Mouse (Mus musculus): Measurements from ENCODE around the gene 6430571L13Rik.
"Not testable (repeated sequence)": the region's sequence is repeated elsewhere in the genome, so short reads cannot be mapped to it uniquely, and the experiment has no call there.

The 6430571L13Rik gene

DNA sequence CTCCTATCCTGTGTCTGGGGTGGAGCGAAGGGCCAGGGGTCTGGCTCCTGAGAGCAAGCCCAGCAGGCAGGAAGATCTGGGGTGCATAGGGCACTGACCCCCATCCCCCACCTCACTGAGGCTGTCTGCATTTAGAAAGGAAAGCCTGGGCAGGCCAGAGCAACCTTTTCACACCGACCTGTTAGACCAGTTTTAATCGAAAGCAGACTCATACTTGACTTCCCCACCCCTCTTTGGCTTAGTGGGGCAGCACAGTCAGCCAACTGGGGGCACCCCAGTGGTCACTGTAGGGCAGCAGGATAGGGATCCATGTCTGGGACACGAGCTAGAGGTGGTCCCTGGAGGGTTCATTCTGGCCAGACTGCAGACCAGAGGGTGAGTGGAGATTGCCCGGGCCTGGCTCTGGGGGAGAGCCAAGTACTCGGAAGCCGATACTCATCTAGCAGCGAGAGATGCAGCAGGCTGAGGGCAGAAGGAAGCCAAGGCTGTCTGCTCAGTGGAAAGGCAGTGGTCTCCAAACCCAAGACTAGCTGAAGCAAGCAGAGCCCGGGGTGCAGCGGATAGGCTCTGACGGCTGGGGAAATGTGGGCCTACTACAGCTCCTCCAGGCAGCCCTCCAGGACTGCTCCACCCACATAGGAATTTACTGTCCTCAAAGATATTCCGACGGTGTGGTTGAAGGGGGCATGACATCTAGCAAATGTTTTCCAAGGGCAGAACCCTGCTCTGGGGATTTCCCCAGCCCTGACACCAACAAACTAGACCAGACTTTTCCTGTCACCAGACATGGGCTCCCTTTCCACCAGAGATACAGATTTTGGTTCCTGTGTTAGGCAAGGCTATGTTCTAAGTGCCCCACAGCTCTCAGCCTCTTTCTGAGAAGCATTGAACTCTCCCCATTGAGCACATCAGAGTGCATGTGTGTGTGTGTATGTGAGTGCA lies 34.5 kb upstream of the 6430571L13Rik start:
- CTCF ChIA-PET, result no interaction called here

DNA sequence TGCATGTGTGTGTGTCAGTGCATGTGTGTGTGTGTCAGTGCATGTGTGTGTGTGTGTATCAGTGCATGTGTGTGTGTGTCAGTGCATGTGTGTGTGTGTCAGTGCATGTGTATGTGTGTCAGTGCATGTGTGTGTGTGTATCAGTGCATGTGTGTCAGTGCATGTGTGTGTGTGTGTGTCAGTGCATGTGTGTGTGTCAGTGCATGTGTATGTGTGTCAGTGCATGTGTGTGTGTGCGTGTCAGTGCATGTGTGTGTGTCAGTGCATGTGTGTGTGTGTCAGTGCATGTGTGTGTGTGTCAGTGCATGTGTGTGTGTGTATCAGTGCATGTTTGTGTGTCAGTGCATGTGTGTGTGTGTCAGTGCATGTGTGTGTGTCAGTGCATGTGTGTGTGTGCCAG lies 33.7 kb upstream of the 6430571L13Rik start:
- CTCF ChIA-PET, result not testable (repeated sequence)

DNA sequence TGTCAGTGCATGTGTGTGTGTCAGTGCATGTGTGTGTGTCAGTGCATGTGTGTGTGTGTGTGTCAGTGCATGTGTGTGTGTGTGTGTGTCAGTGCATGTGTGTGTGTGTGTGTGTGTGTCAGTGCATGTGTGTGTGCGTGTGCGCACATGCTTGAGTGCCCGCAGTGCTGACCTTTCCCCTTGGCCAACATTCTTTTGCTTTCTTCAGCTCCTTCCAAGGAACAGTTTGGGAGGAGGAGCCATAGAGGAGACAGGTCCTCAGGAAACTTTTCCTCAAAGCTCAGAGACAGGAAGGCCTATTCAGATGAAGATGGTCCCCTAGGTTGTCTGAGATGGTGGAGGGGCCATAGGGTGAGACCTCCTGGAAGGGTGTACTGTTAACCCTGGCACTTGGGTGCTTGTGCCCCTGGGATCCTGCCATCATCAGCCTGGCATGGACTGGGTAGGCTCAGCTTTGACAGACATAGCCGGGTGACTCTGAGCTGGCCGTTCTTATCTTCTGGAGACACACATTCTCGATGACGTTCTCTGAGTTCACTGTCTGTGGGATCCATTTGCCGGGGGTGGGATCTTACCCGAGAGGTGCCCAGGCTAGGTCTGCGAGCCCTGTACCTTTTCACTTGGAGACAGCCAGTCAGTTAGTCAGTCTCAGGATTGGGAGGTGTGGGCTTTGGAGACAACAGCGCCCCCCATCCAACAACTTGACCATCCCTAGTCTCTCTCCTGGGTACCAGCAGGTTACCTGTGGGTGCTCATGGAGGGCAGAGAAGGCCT lies 33.1 kb upstream of the 6430571L13Rik start:
- CTCF ChIA-PET, result no interaction called here

DNA sequence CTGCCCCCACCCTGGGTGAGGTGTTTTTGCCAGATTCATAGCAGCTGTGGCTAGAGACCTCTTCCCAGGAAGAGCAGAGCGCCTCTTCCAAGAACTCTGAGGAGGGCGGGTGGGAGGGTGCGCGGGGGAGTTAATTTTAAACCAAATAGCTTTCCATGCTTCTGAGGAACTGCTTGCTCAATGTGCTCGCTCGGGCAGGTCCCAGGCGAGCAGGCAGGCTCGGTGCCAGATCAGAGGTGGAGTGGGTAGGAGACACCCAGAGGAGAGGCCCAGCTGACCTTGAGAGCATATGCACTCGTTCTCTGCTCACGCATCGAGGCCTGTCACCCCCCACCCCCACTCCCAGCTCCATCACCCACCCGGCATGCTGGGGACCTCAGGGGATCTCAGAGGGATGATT lies 32.5 kb upstream of the 6430571L13Rik start:
- CTCF ChIA-PET, result interaction anchor here (0.6 to 0.7 kb wide), 2 partner anchors 11 to 16 kb away, joined by 4 to 6 read pairs; no protein-coding TSS in a partner anchor

DNA sequence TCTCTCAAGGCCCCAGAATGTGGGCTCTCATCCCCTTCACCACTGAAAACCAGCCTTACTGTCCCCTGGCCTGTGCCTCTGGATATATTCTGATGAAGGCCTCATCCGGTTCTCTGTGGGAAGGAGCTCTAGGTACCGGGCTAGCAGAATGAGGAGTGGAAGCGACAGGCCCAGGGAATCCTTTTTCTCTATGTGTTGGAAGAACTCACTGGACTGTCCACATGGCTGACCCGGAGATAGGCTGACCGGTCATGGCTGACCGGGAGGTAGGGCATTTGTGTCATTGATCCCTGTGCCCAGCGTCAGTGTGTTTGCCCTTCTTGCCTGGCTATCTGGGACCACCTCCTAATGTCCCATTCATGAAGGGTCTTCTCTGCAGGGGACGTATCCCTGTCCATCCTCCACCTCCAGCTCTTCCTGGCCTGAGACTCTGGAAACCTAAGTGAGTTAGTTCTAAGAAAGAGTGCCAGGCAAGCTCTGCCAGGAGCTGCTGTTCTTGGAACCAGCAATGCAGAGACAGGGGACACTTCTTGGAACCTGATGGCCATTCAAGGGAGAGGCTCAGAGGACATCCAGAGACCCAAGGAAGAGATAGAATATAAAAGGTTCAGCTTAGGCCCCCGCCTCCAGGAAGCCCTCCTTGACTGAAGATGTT lies 31.9 kb upstream of the 6430571L13Rik start:
- CTCF ChIA-PET, result interaction anchor here (0.6 to 0.7 kb wide), 2 partner anchors 11 to 17 kb away, joined by 4 to 6 read pairs; no protein-coding TSS in a partner anchor

DNA sequence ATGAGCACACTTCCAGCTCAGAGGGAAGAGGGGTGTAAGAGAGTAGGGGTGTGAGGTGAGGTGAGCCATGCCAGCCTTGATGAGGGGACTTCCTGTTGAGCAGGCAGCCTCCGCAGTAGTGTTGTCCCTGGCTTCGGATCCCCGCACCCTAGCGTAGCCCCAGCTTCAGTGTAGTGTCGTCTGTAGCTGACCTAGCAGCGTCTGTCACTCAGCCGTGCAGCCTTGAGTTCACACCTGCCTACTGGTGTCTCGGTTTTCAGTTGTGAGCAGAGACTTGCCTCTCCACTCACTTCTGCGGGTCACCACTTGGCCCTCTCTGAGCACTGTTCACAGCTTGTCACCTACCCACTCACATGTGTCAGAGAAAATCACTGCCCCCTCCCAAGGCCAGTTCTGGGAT lies 31.2 kb upstream of the 6430571L13Rik start:
- CTCF ChIA-PET, result no interaction called here

DNA sequence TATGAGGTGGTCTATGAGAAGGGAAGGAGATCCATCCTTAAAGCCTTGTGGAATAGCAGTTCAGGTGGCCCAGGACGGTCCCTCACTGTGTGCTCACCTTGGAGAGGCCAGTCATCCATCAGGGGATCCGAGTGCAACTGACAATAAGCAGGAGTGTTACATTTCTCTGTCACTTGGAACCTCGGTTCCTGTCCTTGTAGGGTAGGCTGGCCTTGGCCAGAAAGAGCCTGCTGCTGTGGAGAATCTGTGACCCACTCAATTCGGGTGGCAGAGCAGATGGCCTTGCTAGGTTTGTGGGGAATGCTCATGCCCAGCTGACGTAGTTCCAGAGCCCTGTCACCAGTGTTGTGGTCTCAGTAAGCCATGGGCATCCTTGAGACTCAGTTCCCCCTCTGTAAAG lies 30.8 kb upstream of the 6430571L13Rik start:
- CTCF ChIA-PET, result no interaction called here

DNA sequence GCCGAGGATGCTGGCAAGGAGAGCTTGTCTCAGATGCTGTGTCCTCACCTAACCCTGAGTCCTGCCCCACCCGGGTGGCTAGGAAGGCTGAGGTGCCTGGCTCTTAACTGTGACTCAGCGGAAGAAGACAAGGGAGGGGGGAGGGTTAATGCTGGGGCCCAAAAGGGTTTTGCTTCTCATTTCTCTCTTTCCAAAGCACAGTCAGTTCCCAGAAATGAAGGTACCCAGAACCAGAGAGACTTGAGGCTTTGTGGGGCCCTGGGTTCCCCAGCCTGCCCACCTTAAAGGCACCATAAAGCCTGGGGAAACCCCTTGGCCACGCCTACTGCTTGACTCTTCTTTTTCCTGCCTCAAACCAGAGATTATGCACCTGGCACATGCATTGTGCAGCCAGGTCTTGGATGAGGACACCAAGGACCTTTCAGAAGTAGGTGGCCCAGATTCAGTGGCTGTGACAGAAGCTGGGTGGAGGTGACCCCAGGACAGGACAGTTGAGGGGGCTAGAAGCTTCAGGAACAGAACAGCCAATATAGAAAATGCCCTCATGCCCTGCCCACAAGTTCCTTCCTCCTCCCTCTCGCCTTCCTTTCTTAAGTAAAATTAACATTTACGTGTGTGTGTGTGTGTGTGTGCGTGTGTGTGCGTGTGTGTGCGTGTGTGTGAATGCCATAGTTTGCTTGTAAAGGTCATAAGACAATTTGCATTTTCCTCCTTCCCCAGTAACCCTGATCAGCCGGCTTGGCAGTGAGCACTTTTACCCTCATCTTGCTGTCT lies 27.4 kb upstream of the 6430571L13Rik start:
- CTCF ChIA-PET, result interaction anchor here (0.7 kb wide), 2 partner anchors 12 to 20 kb away, joined by 3 read pairs; no protein-coding TSS in a partner anchor

DNA sequence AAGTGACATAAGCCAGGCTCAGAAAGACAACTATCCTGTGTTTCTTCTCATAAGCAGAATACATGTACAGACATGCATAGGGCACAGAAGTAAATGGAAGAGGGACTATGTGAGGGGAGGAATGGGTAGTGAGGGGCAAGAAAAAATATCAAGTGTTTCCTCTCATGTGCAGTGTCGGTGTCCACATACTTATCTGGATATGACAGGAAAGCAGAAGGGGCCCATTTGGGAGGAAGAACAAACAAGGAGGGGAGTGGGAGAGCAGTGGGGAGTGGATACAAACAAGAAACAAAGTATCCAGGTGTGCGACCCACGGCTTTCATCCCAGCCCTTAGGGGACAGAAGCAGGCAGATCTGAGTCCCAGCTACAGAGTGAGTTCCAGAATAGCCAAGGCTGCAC lies 26.5 kb upstream of the 6430571L13Rik start:
- CTCF ChIA-PET, result interaction anchor here (0.7 kb wide), 1 partner anchor 19 kb away, joined by 3 read pairs; no protein-coding TSS in a partner anchor

DNA sequence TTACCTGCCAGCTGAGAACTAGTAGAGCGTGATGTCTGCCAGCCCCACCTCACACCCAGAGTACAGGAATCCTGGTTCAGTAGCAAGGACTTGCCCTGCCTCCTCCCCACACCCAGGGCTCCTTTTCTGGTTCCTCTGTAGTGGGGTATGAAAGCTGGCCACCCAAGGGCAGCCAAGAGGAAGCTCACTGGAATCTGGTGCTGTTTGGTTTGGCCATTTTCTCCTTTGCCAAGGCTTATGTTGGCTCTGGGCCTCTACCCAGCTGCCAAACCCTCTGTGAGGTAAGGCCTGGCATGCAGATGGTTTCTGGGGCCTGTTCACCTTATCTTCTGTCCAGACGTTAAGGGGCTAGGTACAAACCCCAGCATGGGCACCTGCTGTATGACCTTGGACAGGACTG lies 24.6 kb upstream of the 6430571L13Rik start:
- CTCF ChIA-PET, result no interaction called here

DNA sequence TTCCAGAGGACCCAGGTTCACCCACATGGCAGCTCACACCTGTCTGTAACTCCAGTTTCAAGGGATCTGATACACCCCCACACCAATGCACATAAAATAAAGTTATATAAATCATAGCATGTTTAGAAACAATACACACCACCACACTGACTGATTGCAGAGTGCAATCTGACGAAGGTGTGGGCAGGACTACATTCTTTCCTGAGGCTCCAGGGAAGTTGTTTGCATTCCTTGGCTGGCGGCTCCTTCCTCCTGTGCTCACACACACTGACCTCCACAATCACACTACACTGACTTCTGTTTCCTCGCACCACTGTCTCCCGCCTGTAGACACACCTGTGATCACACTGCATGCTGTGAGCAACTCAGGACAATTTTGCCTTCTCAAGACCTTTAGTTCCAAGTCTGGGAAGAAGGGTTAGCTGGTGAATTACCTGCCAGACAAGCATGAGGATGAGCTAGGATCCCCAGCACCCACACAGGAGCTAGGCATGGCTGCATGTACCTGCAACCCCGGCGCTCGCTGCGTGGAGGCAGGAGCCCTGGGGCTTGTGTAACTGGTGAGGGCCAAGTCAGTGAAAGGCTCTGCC lies 17.8 kb upstream of the 6430571L13Rik start:
- CTCF ChIA-PET, result no interaction called here

- CTCF ChIA-PET, result interaction anchor here (0.7 kb wide), 1 partner anchor 12 kb away, joined by 3 read pairs; no protein-coding TSS in a partner anchor
Observed at GRCm38 (mm10) chr9:107323558-107323957, 16.8 kb upstream of the 6430571L13Rik start.

- CTCF ChIA-PET, result no interaction called here
Observed at GRCm38 (mm10) chr9:107324799-107325561, 15.4 kb upstream of the 6430571L13Rik start.

GRCm38 (mm10) chr9:107325904-107326303 lies 14.5 kb upstream of the 6430571L13Rik start:
- CTCF ChIA-PET, result no interaction called here

DNA sequence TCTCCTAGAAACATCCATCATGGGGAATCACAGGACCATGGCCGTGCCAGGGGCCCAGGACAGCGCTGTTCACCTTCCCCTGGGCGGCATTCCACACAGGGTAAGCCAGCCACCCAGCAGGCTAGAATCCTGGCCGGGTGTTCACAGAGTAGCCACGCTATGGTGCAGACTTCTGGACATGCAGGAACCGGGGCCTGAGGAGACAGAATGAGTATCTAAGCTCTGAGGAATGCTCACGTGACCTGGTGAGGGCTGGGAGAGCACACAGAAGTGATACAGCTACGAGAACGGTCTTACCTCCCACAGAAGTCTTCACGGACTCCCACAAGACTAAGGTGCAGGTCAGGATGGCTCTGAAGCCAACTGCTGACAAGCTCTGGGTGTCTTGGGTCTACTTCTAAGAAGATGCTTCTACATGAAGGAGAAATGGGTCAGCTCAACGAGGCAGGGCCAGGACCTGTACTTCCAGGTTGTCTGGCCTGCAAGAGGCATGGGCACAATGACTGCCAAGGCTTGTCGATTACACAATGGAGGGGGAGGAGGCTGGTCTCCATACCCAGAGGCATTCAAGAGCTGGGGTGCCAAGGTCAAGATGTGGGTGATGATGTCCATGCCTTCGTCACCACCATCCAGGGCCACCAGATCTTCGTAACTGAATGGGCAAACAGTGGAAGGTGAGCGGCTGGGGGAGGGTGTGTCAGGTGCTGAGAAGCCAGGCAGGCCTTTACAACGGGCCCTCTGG lies 12.4 kb upstream of the 6430571L13Rik start:
- CTCF ChIA-PET, result no interaction called here

- CTCF ChIA-PET, result no interaction called here
Observed at GRCm38 (mm10) chr9:107330791-107331190, 9.6 kb upstream of the 6430571L13Rik start.

- CTCF ChIA-PET, result no interaction called here
Observed at GRCm38 (mm10) chr9:107333686-107334085, 6.7 kb upstream of the 6430571L13Rik start.

GRCm38 (mm10) chr9:107334356-107334755 lies 6.0 kb upstream of the 6430571L13Rik start:
- CTCF ChIA-PET, result interaction anchor here (1.1 to 1.3 kb wide), 2 partner anchors 38 to 46 kb away, joined by 3 to 4 read pairs; partner anchors contain the start of gene Cish

GRCm38 (mm10) chr9:107335046-107335445 lies 5.4 kb upstream of the 6430571L13Rik start:
- CTCF ChIA-PET, result interaction anchor here (0.6 to 2.0 kb wide), 5 partner anchors 11 to 47 kb away, joined by 3 to 7 read pairs (median 4); partner anchors contain the start of gene Cish
